Mouse (Mus musculus): ENCODE measurements around the gene Barhl1.

DNA sequence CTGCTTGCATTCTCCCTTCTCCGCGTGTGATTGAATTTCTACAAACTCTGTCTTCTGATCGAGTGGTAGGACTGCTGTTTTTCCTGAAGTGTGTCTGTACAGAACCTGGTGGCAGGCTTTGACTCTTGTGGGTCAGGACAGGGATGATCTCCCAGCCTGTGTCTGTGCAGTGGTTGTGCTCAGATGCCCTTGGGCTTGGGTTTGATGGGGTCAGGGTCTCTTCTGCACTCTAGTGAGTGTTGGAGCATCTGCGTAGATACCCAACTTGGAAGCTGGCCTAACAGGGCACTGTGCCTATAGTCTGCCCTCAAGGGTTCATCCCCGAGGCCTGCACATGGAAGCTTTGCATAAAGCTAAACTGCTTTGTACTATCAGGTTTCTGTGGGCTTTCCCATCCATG, 12.6 kb downstream of the Barhl1 start:
- TF ChIP-seq CTCF (IDR thresholded peaks at IDR 0.05; ENCODE audit: low read depth), result no peak
- no peak for TF ChIP-seq EP300 (IDR thresholded peaks at IDR 0.05; ENCODE audit: low read depth)
